In genomic region chr9:15279139-15279648, GRCm38 (mm10) we compare ENCODE assay signal across 7 mouse cellular contexts. TPM values are rescaled to one million over a fixed set of nuclear protein-coding genes. Genes with fewer than 3 reads are reported as not detected.
DNase-seq lines count a peak whose midpoint lies in the region; ATAC-seq and TF ChIP-seq lines count a peak whose summit lies in the region.

No protein-coding gene starts in this region.

- H3K4me3 ChIP-seq in megakaryocyte, embryonic 14.5 days (replicated peaks), result peak overlapping the region; percentile 94
- H3K4me3 ChIP-seq in forebrain, embryonic 11.5 days (ENCODE audit: low read depth, low read length), result peak overlapping the region; percentile 93
- H3K4me3 ChIP-seq in limb, embryonic 14.5 days (replicated peaks; ENCODE audit: low read length), result peak overlapping the region; percentile 94
- peak overlapping the region; percentile 97 for H3K4me3 ChIP-seq in stomach, embryonic 16.5 days (replicated peaks; ENCODE audit: low read length)

- DNase-seq in forebrain, embryonic 11.5 days (ENCODE audit: low spot score), result no peak
- no peak for DNase-seq in limb, embryonic 14.5 days (ENCODE audit: low spot score)
- no peak for DNase-seq in cerebellum, postnatal 25 days
- no peak for DNase-seq in urinary bladder, postnatal 25 days (ENCODE audit: low spot score)

- no peaks in the 10 kb centered on the region for H3K9me3 ChIP-seq in megakaryocyte, embryonic 14.5 days
- no peaks in the 10 kb centered on the region for H3K9me3 ChIP-seq in forebrain, embryonic 11.5 days (ENCODE audit: control insufficient read depth, low read length)
- H3K9me3 ChIP-seq in limb, embryonic 14.5 days (ENCODE audit: control insufficient read depth, low read length), result no peaks in the 10 kb centered on the region
- H3K9me3 ChIP-seq in stomach, embryonic 16.5 days (replicated peaks; ENCODE audit: control insufficient read depth, low read length), result no peaks in the 10 kb centered on the region

- peak overlapping the region; percentile 69 for H3K27ac ChIP-seq in forebrain, embryonic 11.5 days (ENCODE audit: low read depth, low read length)
- H3K27ac ChIP-seq in limb, embryonic 14.5 days (replicated peaks; ENCODE audit: low read depth, low read length), result peak overlapping the region; percentile 86
- peak overlapping the region; percentile 93 for H3K27ac ChIP-seq in stomach, embryonic 16.5 days (ENCODE audit: low read length)

- ATAC-seq in megakaryocyte, adult 5-6 weeks (ENCODE audit: poor library complexity, severe bottlenecking), result no peak
- no peak for ATAC-seq in forebrain, embryonic 11.5 days (replicated peaks; ENCODE audit: low FRiP score)
- no peak; the same call in 1 of the 2 replicates for ATAC-seq in limb, embryonic 14.5 days (ENCODE audit: low FRiP score, low read depth)
- no peak for ATAC-seq in stomach, embryonic 16.5 days (ENCODE audit: insufficient read depth, low FRiP score)

- TF ChIP-seq POLR2A in limb, embryonic 14.5 days (IDR thresholded peaks at IDR 0.05; ENCODE audit: borderline replicate concordance, extremely low read depth, insufficient read depth, insufficient read length), result no peak

- H3K36me3 ChIP-seq in megakaryocyte, embryonic 14.5 days (replicated peaks; ENCODE audit: low read length), result peaks cover 55% of the 10 kb centered on the region
- peaks cover 4% of the 10 kb centered on the region; the same call in 1 of the 2 replicates for H3K36me3 ChIP-seq in forebrain, embryonic 11.5 days (ENCODE audit: control insufficient read depth, insufficient read depth, low read length)
- H3K36me3 ChIP-seq in limb, embryonic 14.5 days (ENCODE audit: control insufficient read depth, insufficient read depth, low read length), result peaks cover 24% of the 10 kb centered on the region
- H3K36me3 ChIP-seq in stomach, embryonic 16.5 days (ENCODE audit: control insufficient read depth, insufficient read depth, low read length), result 0 out of 2 replicates have a peak, but pooled peaks cover 7% of the 10 kb centered on the region

- H3K27me3 ChIP-seq in megakaryocyte, embryonic 14.5 days (replicated peaks), result no peaks in the 10 kb centered on the region
- H3K27me3 ChIP-seq in forebrain, embryonic 11.5 days (ENCODE audit: control insufficient read depth, insufficient read depth, low read length), result no peaks in the 10 kb centered on the region
- no peaks in the 10 kb centered on the region for H3K27me3 ChIP-seq in limb, embryonic 14.5 days (ENCODE audit: control insufficient read depth, insufficient read depth, low read length)
- H3K27me3 ChIP-seq in stomach, embryonic 16.5 days (ENCODE audit: control insufficient read depth, insufficient read depth, low read length), result no peaks in the 10 kb centered on the region

- peaks cover 47% of the 10 kb centered on the region for H3K4me1 ChIP-seq in megakaryocyte, embryonic 14.5 days
- H3K4me1 ChIP-seq in forebrain, embryonic 11.5 days (replicated peaks; ENCODE audit: control insufficient read depth, insufficient read depth, low read length), result peaks cover 5% of the 10 kb centered on the region; the same call in 1 of the 2 replicates
- peaks cover 12% of the 10 kb centered on the region for H3K4me1 ChIP-seq in limb, embryonic 14.5 days (ENCODE audit: control insufficient read depth, insufficient read depth, low read length)
- H3K4me1 ChIP-seq in stomach, embryonic 16.5 days (ENCODE audit: control insufficient read depth, insufficient read depth, low read length), result peaks cover 11% of the 10 kb centered on the region

- 9% methylated on average over 19 of the region's 19 CpGs for WGBS in forebrain, embryonic 11.5 days
- 8% methylated on average over 19 of the region's 19 CpGs for WGBS in limb, embryonic 14.5 days
- 9% methylated on average over 19 of the region's 19 CpGs for WGBS in stomach, embryonic 16.5 days

- peak overlapping the region; percentile 97 for H3K9ac ChIP-seq in forebrain, embryonic 11.5 days (ENCODE audit: low read length)
- peak overlapping the region; percentile 98 for H3K9ac ChIP-seq in limb, embryonic 14.5 days (ENCODE audit: low read depth, low read length, severe bottlenecking)
- peak overlapping the region; percentile 98 for H3K9ac ChIP-seq in stomach, embryonic 16.5 days (ENCODE audit: low read length)

- H3K4me2 ChIP-seq in forebrain, embryonic 11.5 days (ENCODE audit: low read depth, low read length, severe bottlenecking), result peak overlapping the region; percentile 82
- H3K4me2 ChIP-seq in limb, embryonic 14.5 days (replicated peaks; ENCODE audit: low read depth, low read length, severe bottlenecking), result peak overlapping the region; percentile 60
- peak overlapping the region; percentile 65 for H3K4me2 ChIP-seq in stomach, embryonic 16.5 days (ENCODE audit: low read depth, low read length)

RNA-seq across cellular contexts. Expression of gene Med17, which starts 0.5 kb away (rescaled TPM):
- polyA plus RNA-seq in megakaryocyte, embryonic 14.5 days (2012; ENCODE audit: insufficient read depth, low replicate concordance), result 1.0 and 7.6 TPM in 2 replicates
- 32.1 and 34.7 TPM in 2 replicates for total RNA-seq in megakaryocyte, adult 5-6 weeks (2015)
- total RNA-seq in megakaryocyte, adult 5-6 weeks (2017), result 30.4 and 32.8 TPM in 2 replicates
- polyA plus RNA-seq in forebrain, embryonic 11.5 days (2014; fragmentation: Nextera tagmentation; extraction: Ambion mirVana), result 47.7 and 51.1 TPM in 2 replicates
- 46.4 and 55.8 TPM in 2 replicates for polyA plus RNA-seq in limb, embryonic 14.5 days (2012; rRNA removed)
- polyA plus RNA-seq in limb, embryonic 14.5 days (2014; fragmentation: Nextera tagmentation; extraction: Ambion mirVana), result 33.6 and 40.2 TPM in 2 replicates
- 24.8 and 26.8 TPM in 2 replicates for polyA plus RNA-seq in stomach, embryonic 16.5 days (2015; fragmentation: Nextera tagmentation; extraction: Ambion mirVana)

RNA-seq across cellular contexts. Expression of gene Taf1d, which starts 26.8 kb away (rescaled TPM):
- 18.8 and 30.9 TPM in 2 replicates for polyA plus RNA-seq in megakaryocyte, embryonic 14.5 days (2012; ENCODE audit: insufficient read depth, low replicate concordance)
- 115 and 157 TPM in 2 replicates for total RNA-seq in megakaryocyte, adult 5-6 weeks (2015)
- 850 and 1,047 TPM in 2 replicates for total RNA-seq in megakaryocyte, adult 5-6 weeks (2017)
- 68.6 and 78.4 TPM in 2 replicates for polyA plus RNA-seq in forebrain, embryonic 11.5 days (2014; fragmentation: Nextera tagmentation; extraction: Ambion mirVana)
- polyA plus RNA-seq in limb, embryonic 14.5 days (2012; rRNA removed), result 69.9 and 131 TPM in 2 replicates
- polyA plus RNA-seq in limb, embryonic 14.5 days (2014; fragmentation: Nextera tagmentation; extraction: Ambion mirVana), result 66.5 and 69.8 TPM in 2 replicates
- 55.2 and 70.1 TPM in 2 replicates for polyA plus RNA-seq in stomach, embryonic 16.5 days (2015; fragmentation: Nextera tagmentation; extraction: Ambion mirVana)

RNA-seq across cellular contexts. Expression of gene 4931406C07Rik, which starts 27.1 kb away (rescaled TPM):
- polyA plus RNA-seq in megakaryocyte, embryonic 14.5 days (2012; ENCODE audit: insufficient read depth, low replicate concordance), result 1.9 and 5.2 TPM in 2 replicates
- 8.2 and 9.1 TPM in 2 replicates for total RNA-seq in megakaryocyte, adult 5-6 weeks (2015)
- 8.0 and 8.6 TPM in 2 replicates for total RNA-seq in megakaryocyte, adult 5-6 weeks (2017)
- 5.2 and 6.3 TPM in 2 replicates for polyA plus RNA-seq in forebrain, embryonic 11.5 days (2014; fragmentation: Nextera tagmentation; extraction: Ambion mirVana)
- polyA plus RNA-seq in limb, embryonic 14.5 days (2012; rRNA removed), result 18.7 and 22.9 TPM in 2 replicates
- polyA plus RNA-seq in limb, embryonic 14.5 days (2014; fragmentation: Nextera tagmentation; extraction: Ambion mirVana), result 9.5 and 11.4 TPM in 2 replicates
- 8.9 and 9.0 TPM in 2 replicates for polyA plus RNA-seq in stomach, embryonic 16.5 days (2015; fragmentation: Nextera tagmentation; extraction: Ambion mirVana)

RNA-seq across cellular contexts. Expression of gene Vstm5, which starts 40.3 kb away (rescaled TPM):
- polyA plus RNA-seq in megakaryocyte, embryonic 14.5 days (2012; ENCODE audit: insufficient read depth, low replicate concordance), result not detected in 2 replicates
- not detected in 2 replicates for total RNA-seq in megakaryocyte, adult 5-6 weeks (2015)
- total RNA-seq in megakaryocyte, adult 5-6 weeks (2017), result not detected in 2 replicates
- 1.5 and 2.3 TPM in 2 replicates for polyA plus RNA-seq in forebrain, embryonic 11.5 days (2014; fragmentation: Nextera tagmentation; extraction: Ambion mirVana)
- 6.2 and 7.0 TPM in 2 replicates for polyA plus RNA-seq in limb, embryonic 14.5 days (2012; rRNA removed)
- 6.6 and 6.9 TPM in 2 replicates for polyA plus RNA-seq in limb, embryonic 14.5 days (2014; fragmentation: Nextera tagmentation; extraction: Ambion mirVana)
- polyA plus RNA-seq in stomach, embryonic 16.5 days (2015; fragmentation: Nextera tagmentation; extraction: Ambion mirVana), result 7.4 and 10.8 TPM in 2 replicates
